Mouse (Mus musculus) mouse embryonic stem cell (cell line): Measurements from ENCODE around the gene S100pbp.

Experiments used
- in situ Hi-C, 2 experiments: fragments of 300-500 bp; cut with MboI; formaldehyde crosslinking; loops; 1 replicate in 1 of 2; 3 replicates in 1 of 2; pipeline ENCODE4 v1.14.3; 2019 to 2020; ENCODE audit warnings: low sequenced_read_pairs in 2 of 2, low pct_unique_long_range_greater_than_20kb in 1 of 2, mixed read lengths in 1 of 2; ENCODE audit not compliant: unreplicated experiment in 1 of 2

Gene S100pbp

GRCm38 (mm10) chr4:129172529-129172928, 17.0 kb downstream of the S100pbp start:
- in situ Hi-C loops = no loop called here

GRCm38 (mm10) chr4:129161581-129162255, 27.8 kb downstream of the S100pbp start:
- in situ Hi-C loops = no loop called here

- in situ Hi-C loops = no loop called here
Observed at GRCm38 (mm10) chr4:129161076-129161475, 28.5 kb downstream of the S100pbp start.

- in situ Hi-C loops = no loop called here
Observed at GRCm38 (mm10) chr4:129158549-129158948, 31.0 kb downstream of the S100pbp start.

- in situ Hi-C loops = no loop called here
Observed at GRCm38 (mm10) chr4:129157541-129157940, 32.0 kb downstream of the S100pbp start.

GRCm38 (mm10) chr4:129151276-129151811, 38.2 kb downstream of the S100pbp start:
- in situ Hi-C loops = no loop called here

- in situ Hi-C loops = no loop called here
Observed at GRCm38 (mm10) chr4:129149321-129149720, 40.2 kb downstream of the S100pbp start.

- in situ Hi-C loops = no loop called here
Observed at GRCm38 (mm10) chr4:129147552-129148103, 41.9 kb downstream of the S100pbp start.

- in situ Hi-C loops = no loop called here
Observed at GRCm38 (mm10) chr4:129146392-129146791, 43.1 kb downstream of the S100pbp start.

- in situ Hi-C loops = no loop called here
Observed at GRCm38 (mm10) chr4:129145943-129146342, 43.6 kb downstream of the S100pbp start.

GRCm38 (mm10) chr4:129145411-129145810, 44.1 kb downstream of the S100pbp start:
- in situ Hi-C loops = no loop called here

GRCm38 (mm10) chr4:129144401-129145367, 44.8 kb downstream of the S100pbp start:
- in situ Hi-C loops = no loop called here

GRCm38 (mm10) chr4:129143509-129143908, 46.0 kb downstream of the S100pbp start:
- in situ Hi-C loops = no loop called here

- in situ Hi-C loops = no loop called here
Observed at GRCm38 (mm10) chr4:129142439-129143045, 47.0 kb downstream of the S100pbp start.

- in situ Hi-C loops = no loop called here
Observed at GRCm38 (mm10) chr4:129141560-129142438, 47.7 kb downstream of the S100pbp start.

GRCm38 (mm10) chr4:129140808-129141207, 48.7 kb downstream of the S100pbp start:
- in situ Hi-C loops = no loop called here

- in situ Hi-C loops = no loop called here
Observed at GRCm38 (mm10) chr4:129139642-129140041, 49.9 kb downstream of the S100pbp start.
